Mouse (Mus musculus) cerebellum, postnatal 25 days (tissue): ENCODE measurements around the gene AV320801.
"Not testable (repeated sequence)": the region's sequence is repeated elsewhere in the genome, so short reads cannot be mapped to it uniquely, and the experiment has no call there.

Source experiments
- DNase-seq, 2 experiments: peaks; one replicate each; pipeline ENCODE4 v3.0.0; 2021; ENCODE audit warnings: mixed read lengths in 2 of 2

Gene AV320801

GRCm38 (mm10) chrX:135494288-135494687 lies at the start of gene AV320801:
Gene AV320801, plus strand, starts transcription at chrX:135494588.
- DNase-seq, result not testable (repeated sequence)

GRCm38 (mm10) chrX:135464160-135464559 lies 30.2 kb upstream of the AV320801 start:
- DNase-seq, result not testable (repeated sequence)

GRCm38 (mm10) chrX:135481902-135482301 lies 12.5 kb upstream of the AV320801 start:
- DNase-seq, result not testable (repeated sequence)

DNA sequence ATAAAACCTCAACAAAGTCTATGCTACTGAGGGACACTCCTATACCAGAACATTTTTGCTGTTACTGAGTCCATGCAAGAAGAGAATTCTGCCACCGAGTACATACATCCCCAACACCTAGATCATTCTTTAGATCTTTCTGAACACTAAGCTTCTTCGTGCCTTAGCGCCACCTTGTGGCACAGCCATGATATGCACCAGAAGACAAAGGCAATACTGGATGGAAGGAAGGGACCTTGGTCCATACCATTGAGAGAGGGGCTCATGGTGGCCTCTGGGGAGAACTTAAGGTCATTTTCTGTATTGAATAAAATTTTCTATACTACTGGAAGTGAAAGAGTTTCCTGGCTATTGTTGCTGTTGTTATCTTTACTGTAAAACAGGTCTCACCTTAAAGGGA lies 11.2 kb upstream of the AV320801 start:
- DNase-seq, result not testable (repeated sequence)
